Mouse (Mus musculus): ENCODE data around the gene Kat6b.

DNA sequence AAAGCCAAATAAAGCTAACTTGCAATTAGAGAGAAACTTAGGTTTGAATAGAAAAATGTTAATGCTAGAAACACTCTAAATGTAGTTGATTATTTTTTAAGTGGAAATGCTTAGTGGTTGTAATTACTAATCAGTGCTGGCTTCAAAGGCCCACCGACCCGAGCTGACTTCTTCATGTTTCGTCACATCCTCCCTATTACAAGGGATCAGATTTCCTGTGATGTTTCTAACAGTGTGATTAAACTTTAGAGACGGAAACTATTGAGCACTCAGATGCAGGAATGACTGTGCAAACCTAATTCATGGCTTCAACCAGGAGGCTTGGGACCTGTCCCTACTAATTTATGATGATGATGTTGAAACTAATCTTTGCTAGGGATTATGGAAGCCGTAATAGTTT lies 25.8 kb downstream of the Kat6b start:
- TF ChIP-seq POLR2A (IDR thresholded peaks at IDR 0.05; ENCODE audit: extremely low read depth, insufficient read depth, low read length), result no peak
- no peak for TF ChIP-seq CTCF (IDR thresholded peaks at IDR 0.05; ENCODE audit: extremely low read depth, insufficient read depth, low read length)
